Mouse (Mus musculus) midbrain, embryonic 14.5 days (tissue): ENCODE results near the gene Rcan1. TPM values are rescaled to one million over a fixed set of nuclear protein-coding genes. Genes with fewer than 3 reads are reported as not detected.

ENCODE experiments used
- ATAC-seq: fragments of 200-750 bp; cut with Nextera tagmentation; 2 replicates; pipeline ENCODE4 v1.8.0; 2017; ENCODE audit warnings: moderate number of reproducible peaks, moderate library complexity; ENCODE audit not compliant: low FRiP score, low TSS enrichment
- DNase-seq: peaks from one replicate; pipeline ENCODE4 v3.0.0-alpha.2; 2015
- H3K27ac ChIP-seq: fragments of 300-500 bp; sonication (generic); replicated peaks from 2 replicates; pipeline ENCODE4 v1.5.1; 2014; ENCODE audit warnings: mild to moderate bottlenecking, low read depth, low read length, moderate library complexity
- H3K27me3 ChIP-seq: fragments of 300-500 bp; sonication (generic); 2 replicates; pipeline ENCODE4 v1.6.1; 2014; ENCODE audit warnings: low read length, control low read depth, mixed read lengths; ENCODE audit not compliant: control insufficient read depth, insufficient read depth
- H3K36me3 ChIP-seq: fragments of 300-500 bp; sonication (generic); 2 replicates; pipeline ENCODE4 v1.6.1; 2014; ENCODE audit warnings: low read length, control low read depth; ENCODE audit not compliant: control insufficient read depth, insufficient read depth
- H3K4me1 ChIP-seq: fragments of 300-500 bp; sonication (generic); 2 replicates; pipeline ENCODE4 v1.6.1; 2014; ENCODE audit warnings: mild to moderate bottlenecking, antibody characterized with exemption, low read length, control low read depth; ENCODE audit not compliant: control insufficient read depth, insufficient read depth
- H3K4me2 ChIP-seq: fragments of 300-500 bp; sonication (generic); 2 replicates; pipeline ENCODE4 v1.6.1; 2014; ENCODE audit warnings: mild to moderate bottlenecking, low read length, moderate library complexity
- H3K4me3 ChIP-seq: fragments of 300-500 bp; sonication (generic); replicated peaks from 2 replicates; pipeline ENCODE4 v1.5.1; 2014; ENCODE audit warnings: low read depth, low read length
- H3K9ac ChIP-seq: fragments of 300-500 bp; sonication (generic); replicated peaks from 2 replicates; pipeline ENCODE4 v1.6.1; 2014; ENCODE audit warnings: mild to moderate bottlenecking, low read length, moderate library complexity
- H3K9me3 ChIP-seq: fragments of 300-500 bp; sonication (generic); 2 replicates; pipeline ENCODE4 v1.6.1; 2016; ENCODE audit warnings: low read length, control low read depth, mixed read lengths; ENCODE audit not compliant: control insufficient read depth
- WGBS: fragments of 180-500 bp; shearing (Covaris S2); extraction: QIAGEN DNeasy Blood & Tissue Kit; methylation state at CpG from one replicate; pipeline ENCODE4 v1.1.7; 2014; 5-methylcytosine and 5-hydroxymethylcytosine counted together
- polyA plus RNA-seq: library from polyadenylated mRNA; unstranded; fragments of >200 nt; fragmentation: Nextera tagmentation; extraction: Ambion mirVana; gene quantifications from 2 replicates; pipeline ENCODE4 v1.2.1, GENCODE M21; 2014

Rcan1 gene
- polyA plus RNA-seq, 1 experiment from 2014 or later = 71.1 TPM

DNA sequence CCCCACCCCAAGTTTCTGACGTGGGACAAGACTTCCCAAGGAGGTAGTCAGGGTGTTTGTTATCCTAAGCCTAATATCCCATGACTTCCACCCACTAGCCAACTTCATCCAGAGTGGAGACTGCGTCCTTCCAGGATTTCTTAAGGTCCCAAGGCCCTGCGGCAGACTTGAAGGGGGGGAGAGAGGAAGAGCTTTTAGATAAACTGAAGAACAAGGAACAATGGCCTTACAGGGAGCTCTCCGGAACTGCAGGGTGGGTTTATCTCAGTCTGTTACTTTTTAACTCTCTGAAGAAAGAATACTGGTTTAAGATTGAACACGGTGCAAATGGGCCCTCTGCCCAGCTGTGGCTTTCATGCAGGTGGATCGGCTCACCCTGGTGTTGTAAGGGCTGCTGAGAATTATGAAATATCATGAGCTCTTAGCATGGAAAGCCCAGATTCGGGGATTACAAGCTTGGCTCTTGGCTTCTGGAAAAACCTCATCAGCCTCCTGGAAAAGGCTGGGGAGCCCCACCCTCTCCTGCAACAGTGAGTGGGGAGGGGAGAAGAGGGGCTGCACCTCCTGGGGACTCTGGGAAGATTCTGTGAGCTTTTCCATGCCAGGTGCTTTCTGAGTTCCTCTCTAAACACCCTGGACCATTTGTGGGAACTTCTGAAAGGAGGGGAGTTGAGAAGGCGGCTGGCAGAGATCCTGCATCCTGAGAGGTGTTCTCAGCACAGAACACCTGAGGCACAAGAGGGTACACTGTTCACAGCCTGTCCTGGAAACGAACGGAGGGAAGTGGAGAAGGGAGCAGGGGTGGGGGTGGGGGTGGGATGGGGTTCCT, 72.7 kb downstream of the Rcan1 start:
- 61% methylated on average over 10 of the region's 10 CpGs for WGBS
- Histone ChIP-seq H3K4me2 (no peak overlapping the region), H3K36me3 (peaks cover 31% of the 10 kb centered on the region), H3K9ac (no peak overlapping the region), H3K27ac (no peak overlapping the region), H3K4me3 (no peak overlapping the region), H3K27me3 (no peaks in the 10 kb centered on the region), H3K4me1 (peaks cover 24% of the 10 kb centered on the region), H3K9me3 (no peaks in the 10 kb centered on the region)
- no peak for DNase-seq
- no peak for ATAC-seq

DNA sequence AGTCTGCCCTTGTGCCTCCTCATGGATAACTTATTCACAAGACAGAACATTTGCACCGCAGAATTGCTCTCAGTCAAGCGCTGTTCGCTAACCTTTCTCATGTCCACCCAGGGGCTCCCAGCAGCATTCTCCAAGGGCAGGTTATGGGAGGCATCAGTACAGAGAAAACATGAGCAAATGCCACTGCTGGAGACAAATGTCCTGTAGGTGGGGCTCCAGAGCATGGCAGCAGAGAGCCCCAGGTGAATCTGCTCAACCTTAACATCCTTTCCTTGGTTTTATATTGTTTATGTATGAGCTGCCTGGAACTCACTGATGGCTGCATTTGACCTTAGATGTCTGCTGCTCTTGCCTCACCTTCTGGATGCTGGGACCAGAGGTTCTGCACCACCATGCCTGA, 76.9 kb downstream of the Rcan1 start:
- Histone ChIP-seq H3K4me2 (no peak overlapping the region), H3K27ac (no peak overlapping the region), H3K4me1 (peaks cover 8% of the 10 kb centered on the region; the same call in 1 of the 2 replicates), H3K4me3 (no peak overlapping the region), H3K9me3 (no peaks in the 10 kb centered on the region), H3K36me3 (peaks cover 44% of the 10 kb centered on the region), H3K27me3 (no peaks in the 10 kb centered on the region), H3K9ac (no peak overlapping the region)
- ATAC-seq = no peak
- DNase-seq = no peak
- WGBS = 98% methylated on average over 3 of the region's 3 CpGs

DNA sequence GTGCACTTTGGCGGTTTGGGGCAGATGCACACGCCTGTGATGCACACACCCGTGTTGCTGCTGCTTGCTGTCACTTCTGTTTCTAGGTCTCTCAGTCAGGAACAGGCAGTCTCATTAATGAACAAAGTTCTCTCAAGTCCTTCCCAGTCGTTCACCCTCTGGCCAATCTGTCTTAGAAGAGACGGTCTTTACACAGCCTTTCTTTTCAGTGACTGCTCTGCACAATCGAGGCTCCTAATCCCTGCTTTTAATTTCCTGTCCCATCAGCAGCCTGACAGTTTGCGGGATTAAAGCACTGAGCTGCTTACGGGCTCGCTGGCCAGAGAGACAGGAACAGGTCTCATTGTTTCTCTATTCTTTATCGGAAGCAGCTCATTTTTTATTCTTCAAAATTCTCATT, 83.0 kb downstream of the Rcan1 start:
- no peak overlapping the region for H3K27ac ChIP-seq
- no peak overlapping the region for H3K4me3 ChIP-seq

DNA sequence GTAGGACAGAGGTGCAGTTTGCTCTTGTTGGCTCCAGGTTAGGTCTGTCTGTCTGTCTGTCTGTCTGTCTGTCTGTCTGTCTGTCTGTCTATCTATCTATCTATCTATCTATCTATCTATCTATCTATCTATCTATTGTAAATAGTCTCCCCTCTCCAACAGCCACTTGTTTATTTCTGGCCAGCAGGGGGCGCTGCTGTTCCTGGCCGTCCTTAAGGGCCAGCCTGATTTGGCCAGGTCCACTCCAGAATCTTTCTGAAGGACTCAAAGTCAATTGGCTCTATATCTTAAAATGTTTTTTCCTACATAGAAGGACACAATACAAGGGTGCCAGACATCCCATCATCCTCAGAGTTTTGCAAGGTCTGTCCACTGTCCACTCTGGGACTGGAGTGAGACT, 85.6 kb downstream of the Rcan1 start:
- Histone ChIP-seq H3K9me3 (no peaks in the 10 kb centered on the region), H3K36me3 (no peaks in the 10 kb centered on the region), H3K27me3 (no peaks in the 10 kb centered on the region), H3K4me3 (no peak overlapping the region), H3K4me1 (peaks cover under 1% of the 10 kb centered on the region; the same call in 1 of the 2 replicates), H3K4me2 (no peak overlapping the region), H3K27ac (no peak overlapping the region), H3K9ac (no peak overlapping the region)
- WGBS = 13% methylated on average over 2 of the region's 2 CpGs
- DNase-seq (peak; percentile 66), ATAC-seq (no peak)

More for the DNA sequence above, 83.0 kb downstream of the Rcan1 start:
- ATAC-seq = no peak
- Histone ChIP-seq H3K9me3 (no peaks in the 10 kb centered on the region), H3K36me3 (peaks cover 11% of the 10 kb centered on the region), H3K27me3 (no peaks in the 10 kb centered on the region), H3K4me1 (peaks cover 4% of the 10 kb centered on the region; the same call in 1 of the 2 replicates), H3K9ac (no peak overlapping the region), H3K4me2 (no peak overlapping the region)
- peak; percentile 39 for DNase-seq
- WGBS = 12% methylated on average over 10 of the region's 10 CpGs

DNA sequence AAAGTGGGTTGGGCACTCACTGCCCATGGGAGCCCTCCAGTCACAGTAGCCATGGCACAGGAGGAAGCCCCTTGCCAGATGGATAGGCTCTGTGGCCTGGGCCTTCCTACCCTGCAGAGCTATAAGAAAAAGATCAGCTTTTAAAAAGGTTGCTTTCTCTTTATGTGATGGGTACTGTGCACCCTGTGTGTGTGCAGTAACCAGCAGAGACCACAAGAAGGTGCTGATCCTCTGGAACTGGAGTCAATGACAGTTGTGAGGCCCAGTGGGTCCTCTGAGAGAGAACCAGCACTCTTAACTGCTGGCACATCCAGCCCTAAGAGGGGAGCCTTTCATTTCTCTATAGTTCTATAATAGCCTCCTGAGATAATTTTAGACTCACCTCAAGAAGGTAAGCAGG, 87.3 kb downstream of the Rcan1 start:
- Histone ChIP-seq H3K9me3 (no peaks in the 10 kb centered on the region), H3K9ac (no peak overlapping the region), H3K4me3 (no peak overlapping the region), H3K36me3 (no peaks in the 10 kb centered on the region), H3K4me2 (no peak overlapping the region), H3K27me3 (no peaks in the 10 kb centered on the region), H3K4me1 (no peaks in the 10 kb centered on the region; the same call in 1 of the 2 replicates), H3K27ac (no peak overlapping the region)
- DNase-seq (no peak), ATAC-seq (no peak)

DNA sequence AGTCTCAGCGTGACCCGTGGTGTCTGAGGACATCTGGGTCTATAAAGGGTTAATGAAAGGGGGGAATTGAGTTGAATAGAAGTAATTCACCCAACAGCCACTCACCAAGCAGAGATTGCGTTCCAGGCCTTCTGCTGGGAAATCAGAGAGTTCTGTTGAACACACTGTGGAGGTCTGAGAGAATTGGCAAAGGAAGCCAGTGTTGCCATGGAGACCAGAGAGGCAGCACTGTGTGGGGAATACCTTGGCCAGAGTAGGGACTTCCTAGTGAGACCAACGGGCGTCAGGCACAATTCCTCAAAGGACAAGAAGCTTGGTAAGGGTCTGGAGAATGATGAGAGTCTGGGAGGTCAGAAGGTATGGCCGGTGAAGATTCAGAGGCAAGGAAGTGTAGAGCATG, 88.2 kb downstream of the Rcan1 start:
- H3K4me1 ChIP-seq = no peaks in the 10 kb centered on the region; the same call in 1 of the 2 replicates
- no peak overlapping the region for H3K9ac ChIP-seq
- no peaks in the 10 kb centered on the region for H3K9me3 ChIP-seq
- no peak overlapping the region for H3K4me3 ChIP-seq
- no peak overlapping the region for H3K27ac ChIP-seq
- H3K27me3 ChIP-seq = no peaks in the 10 kb centered on the region
- peak; percentile 65 for DNase-seq
- no peak overlapping the region for H3K4me2 ChIP-seq
- 43% methylated on average over 6 of the region's 6 CpGs for WGBS
- H3K36me3 ChIP-seq = no peaks in the 10 kb centered on the region
- ATAC-seq = 0 out of 2 replicates have a peak, but pooled peaks have one; percentile 11

DNA sequence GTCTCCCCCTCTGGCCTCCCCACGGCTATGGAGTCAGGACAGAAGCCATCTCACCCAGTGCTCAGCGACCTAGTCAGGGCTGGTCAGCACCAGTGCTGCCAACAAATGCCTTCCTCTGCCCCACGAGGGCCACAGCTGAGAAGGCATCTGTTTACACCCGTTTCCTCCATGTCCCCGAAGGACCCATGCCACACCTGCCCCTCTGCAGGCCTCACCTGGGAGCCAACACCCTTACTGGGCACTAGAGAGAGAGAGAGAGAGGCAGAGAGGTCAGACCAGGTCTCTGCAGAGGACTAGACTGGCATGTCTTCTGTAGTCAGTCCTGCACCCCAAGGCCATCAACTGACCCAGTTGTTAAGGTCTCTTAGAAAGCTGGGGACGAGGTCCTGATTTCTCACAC, 89.6 kb downstream of the Rcan1 start:
- Histone ChIP-seq H3K4me2 (no peak overlapping the region), H3K27ac (no peak overlapping the region), H3K9ac (no peak overlapping the region), H3K36me3 (no peaks in the 10 kb centered on the region), H3K27me3 (no peaks in the 10 kb centered on the region), H3K4me3 (no peak overlapping the region), H3K9me3 (no peaks in the 10 kb centered on the region), H3K4me1 (no peaks in the 10 kb centered on the region; the same call in 1 of the 2 replicates)
- no peak for DNase-seq
- 83% methylated on average over 6 of the region's 6 CpGs for WGBS
- ATAC-seq = no peak

DNA sequence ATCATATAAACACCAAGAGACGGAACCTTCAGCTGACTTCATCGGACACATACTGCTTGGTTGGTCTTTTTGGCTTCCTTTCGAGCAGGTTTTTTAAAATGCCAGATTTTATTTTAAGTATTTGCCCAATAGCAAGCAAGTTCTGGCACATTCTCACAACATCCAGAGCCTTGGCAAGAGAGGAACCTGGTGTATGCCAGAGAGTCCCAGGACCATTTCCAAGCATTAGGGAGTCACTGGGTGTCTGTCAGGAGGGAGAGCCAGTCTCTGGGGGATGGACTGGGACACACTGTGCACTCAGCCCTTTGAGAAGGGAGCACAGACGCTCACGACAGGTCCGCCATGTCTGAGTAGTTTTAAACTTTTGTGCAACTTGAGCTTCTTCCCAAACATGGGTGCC, 93.7 kb downstream of the Rcan1 start:
- no peak overlapping the region for H3K4me3 ChIP-seq
- no peak overlapping the region for H3K9ac ChIP-seq
- H3K27me3 ChIP-seq = no peaks in the 10 kb centered on the region
- no peaks in the 10 kb centered on the region for H3K36me3 ChIP-seq
- H3K4me2 ChIP-seq = no peak overlapping the region
- DNase-seq (no peak), ATAC-seq (no peak)
- no peak overlapping the region for H3K27ac ChIP-seq
- H3K9me3 ChIP-seq = no peaks in the 10 kb centered on the region
- H3K4me1 ChIP-seq = 0 out of 2 replicates have a peak, but pooled peaks cover 7% of the 10 kb centered on the region
- WGBS = 94% methylated on average over 6 of the region's 6 CpGs

DNA sequence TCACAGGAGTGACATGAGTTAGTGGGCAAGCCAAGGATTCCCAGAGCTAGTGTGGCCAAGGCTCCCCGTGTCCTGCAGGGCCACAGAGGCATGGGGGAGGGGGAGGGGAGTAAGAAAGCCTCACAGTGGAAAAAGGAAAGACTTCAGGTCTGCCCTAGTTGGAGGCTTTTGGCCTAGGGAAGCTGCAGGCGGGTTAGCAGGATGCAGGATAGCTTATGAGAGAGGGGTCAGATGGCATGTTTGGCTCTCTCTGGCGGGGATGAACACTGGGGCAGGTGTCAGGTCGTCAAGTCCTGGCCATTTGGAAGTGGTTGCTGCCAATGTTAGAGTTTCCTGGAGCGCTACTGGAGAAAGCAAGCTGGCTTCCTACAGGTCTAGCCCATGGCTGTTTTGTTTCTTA, 99.0 kb downstream of the Rcan1 start:
- H3K9me3 ChIP-seq = no peaks in the 10 kb centered on the region
- H3K4me3 ChIP-seq = no peak overlapping the region
- no peak overlapping the region for H3K4me2 ChIP-seq
- WGBS = 51% methylated on average over 5 of the region's 5 CpGs
- ATAC-seq (no peak), DNase-seq (no peak)
- H3K27me3 ChIP-seq = no peaks in the 10 kb centered on the region
- no peak overlapping the region for H3K27ac ChIP-seq
- 0 out of 2 replicates have a peak, but pooled peaks cover 7% of the 10 kb centered on the region for H3K4me1 ChIP-seq
- no peaks in the 10 kb centered on the region for H3K36me3 ChIP-seq
- no peak overlapping the region for H3K9ac ChIP-seq
